Mouse (Mus musculus): ENCODE data around the gene Phc2. TPM values are rescaled to one million over a fixed set of nuclear protein-coding genes. Genes with fewer than 3 reads are reported as not detected.

Phc2 gene
- total and polyA plus RNA-seq, 2 experiments from 2014 or later, result 52.4 to 93.2 TPM

- no peak for ATAC-seq
- peak; percentile 34; the same call in 1 of the 2 replicates for TF ChIP-seq CTCF (IDR thresholded peaks at IDR 0.05; ENCODE audit: low read depth)
- WGBS, result 65% methylated on average over 5 of the region's 5 CpGs
These were observed 96.5 kb downstream of the Phc2 start for GRCm38 (mm10) chr4:128751006-128751405.

GRCm38 (mm10) chr4:128752031-128752757, 97.7 kb downstream of the Phc2 start:
- ATAC-seq, result no peak
- TF ChIP-seq CTCF (IDR thresholded peaks at IDR 0.05; ENCODE audit: low read depth), result no peak

More at GRCm38 (mm10) chr4:128751006-128751405, 96.5 kb downstream of the Phc2 start:
- H3K27ac ChIP-seq (ENCODE audit: low read depth, low read length), result no peak overlapping the region
- no peak overlapping the region for H3K4me2 ChIP-seq (ENCODE audit: low read depth)
- no peak overlapping the region for H3K4me3 ChIP-seq (ENCODE audit: low read depth, low read length)
- no peaks in the 10 kb centered on the region for H3K27me3 ChIP-seq (ENCODE audit: insufficient read depth, low read length)
- no peak overlapping the region for H3K9ac ChIP-seq
- no peaks in the 10 kb centered on the region for H3K9me3 ChIP-seq (ENCODE audit: low read length)
- peaks cover 79% of the 10 kb centered on the region for H3K36me3 ChIP-seq (ENCODE audit: insufficient read depth)
- no peak for DNase-seq
- H3K4me1 ChIP-seq (ENCODE audit: insufficient read depth), result no peaks in the 10 kb centered on the region

GRCm38 (mm10) chr4:128753571-128753970, 99.1 kb downstream of the Phc2 start:
- H3K27ac ChIP-seq (ENCODE audit: low read depth, low read length), result no peak overlapping the region
- H3K27me3 ChIP-seq (ENCODE audit: insufficient read depth, low read length), result no peaks in the 10 kb centered on the region
- H3K4me3 ChIP-seq (ENCODE audit: low read depth, low read length), result no peak overlapping the region
- ATAC-seq (no peak), DNase-seq (no peak)
- H3K36me3 ChIP-seq (ENCODE audit: insufficient read depth), result peaks cover 54% of the 10 kb centered on the region
- no peaks in the 10 kb centered on the region for H3K9me3 ChIP-seq (ENCODE audit: low read length)
- WGBS, result 87% methylated on average over 7 of the region's 7 CpGs
- H3K9ac ChIP-seq, result no peak overlapping the region
- no peak overlapping the region for H3K4me2 ChIP-seq (ENCODE audit: low read depth)
- H3K4me1 ChIP-seq (ENCODE audit: insufficient read depth), result no peaks in the 10 kb centered on the region
- no peak for TF ChIP-seq CTCF (IDR thresholded peaks at IDR 0.05; ENCODE audit: low read depth)

More at GRCm38 (mm10) chr4:128752031-128752757, 97.7 kb downstream of the Phc2 start:
- H3K9ac ChIP-seq, result no peak overlapping the region
- no peak overlapping the region for H3K4me2 ChIP-seq (ENCODE audit: low read depth)
- peaks cover 68% of the 10 kb centered on the region for H3K36me3 ChIP-seq (ENCODE audit: insufficient read depth)
- H3K27me3 ChIP-seq (ENCODE audit: insufficient read depth, low read length), result no peaks in the 10 kb centered on the region
- DNase-seq, result no peak
- 88% methylated on average over 13 of the region's 13 CpGs for WGBS
- H3K4me3 ChIP-seq (ENCODE audit: low read depth, low read length), result no peak overlapping the region
- H3K9me3 ChIP-seq (ENCODE audit: low read length), result no peaks in the 10 kb centered on the region
- no peak overlapping the region for H3K27ac ChIP-seq (ENCODE audit: low read depth, low read length)
- no peaks in the 10 kb centered on the region for H3K4me1 ChIP-seq (ENCODE audit: insufficient read depth)

- H3K4me2 ChIP-seq (ENCODE audit: low read depth), result no peak within 1 kb of the TSS
- peaks cover 39% of the 10 kb centered on the region for H3K36me3 ChIP-seq (ENCODE audit: insufficient read depth)
- no peak for TF ChIP-seq CTCF (IDR thresholded peaks at IDR 0.05; ENCODE audit: low read depth)
- WGBS, result 69% methylated on average over 3 of the region's 3 CpGs
- H3K27me3 ChIP-seq (ENCODE audit: insufficient read depth, low read length), result no peaks in the 10 kb centered on the region
- H3K4me3 ChIP-seq (ENCODE audit: low read depth, low read length), result no peak within 1 kb of the TSS
- no peak within 1 kb of the TSS for H3K9ac ChIP-seq
- H3K9me3 ChIP-seq (ENCODE audit: low read length), result no peaks in the 10 kb centered on the region
- ATAC-seq (no peak), DNase-seq (no peak)
- no peaks in the 10 kb centered on the region for H3K4me1 ChIP-seq (ENCODE audit: insufficient read depth)
- 0 out of 2 replicates have a peak within 1 kb of the TSS, but pooled peaks have one; percentile 3 for H3K27ac ChIP-seq (ENCODE audit: low read depth, low read length)
These were observed 100.6 kb downstream of the Phc2 start, which contains the start of gene A3galt2 for GRCm38 (mm10) chr4:128755064-128755463. A3galt2 (plus strand) TSS chr4:128755364.

GRCm38 (mm10) chr4:128755900-128756299, 101.4 kb downstream of the Phc2 start:
- Histone ChIP-seq H3K9me3 (ENCODE audit: low read length) (no peaks in the 10 kb centered on the region), H3K4me3 (ENCODE audit: low read depth, low read length) (no peak overlapping the region), H3K4me1 (ENCODE audit: insufficient read depth) (no peaks in the 10 kb centered on the region), H3K27ac (ENCODE audit: low read depth, low read length) (no peak overlapping the region), H3K27me3 (ENCODE audit: insufficient read depth, low read length) (no peaks in the 10 kb centered on the region), H3K36me3 (ENCODE audit: insufficient read depth) (peaks cover 30% of the 10 kb centered on the region), H3K9ac (no peak overlapping the region), H3K4me2 (ENCODE audit: low read depth) (no peak overlapping the region)
- no peak for DNase-seq
- WGBS, result 71% methylated on average over 7 of the region's 7 CpGs
- TF ChIP-seq CTCF (IDR thresholded peaks at IDR 0.05; ENCODE audit: low read depth), result no peak
- peak; percentile 21; the same call in 1 of the 2 replicates for ATAC-seq

- no peaks in the 10 kb centered on the region for H3K36me3 ChIP-seq (ENCODE audit: insufficient read depth)
- DNase-seq (no peak), ATAC-seq (no peak; the same call in 1 of the 2 replicates)
- H3K4me3 ChIP-seq (ENCODE audit: low read depth, low read length), result no peak overlapping the region
- H3K4me1 ChIP-seq (ENCODE audit: insufficient read depth), result no peaks in the 10 kb centered on the region
- H3K27me3 ChIP-seq (ENCODE audit: insufficient read depth, low read length), result no peaks in the 10 kb centered on the region
- H3K27ac ChIP-seq (ENCODE audit: low read depth, low read length), result no peak overlapping the region
- no peak overlapping the region for H3K4me2 ChIP-seq (ENCODE audit: low read depth)
- H3K9ac ChIP-seq, result no peak overlapping the region
- H3K9me3 ChIP-seq (ENCODE audit: low read length), result no peaks in the 10 kb centered on the region
- TF ChIP-seq CTCF (IDR thresholded peaks at IDR 0.05; ENCODE audit: low read depth), result no peak
- 78% methylated on average over 5 of the region's 5 CpGs for WGBS
These were observed 104.7 kb downstream of the Phc2 start for GRCm38 (mm10) chr4:128759214-128759613.

- WGBS, result 95% methylated on average over 6 of the region's 6 CpGs
- Histone ChIP-seq H3K4me2 (ENCODE audit: low read depth) (no peak overlapping the region), H3K36me3 (ENCODE audit: insufficient read depth) (no peaks in the 10 kb centered on the region), H3K4me3 (ENCODE audit: low read depth, low read length) (no peak overlapping the region), H3K27me3 (ENCODE audit: insufficient read depth, low read length) (no peaks in the 10 kb centered on the region), H3K27ac (ENCODE audit: low read depth, low read length) (no peak overlapping the region), H3K4me1 (ENCODE audit: insufficient read depth) (no peaks in the 10 kb centered on the region), H3K9me3 (ENCODE audit: low read length) (no peaks in the 10 kb centered on the region), H3K9ac (no peak overlapping the region)
- TF ChIP-seq CTCF (IDR thresholded peaks at IDR 0.05; ENCODE audit: low read depth), result no peak
- ATAC-seq (no peak), DNase-seq (no peak)
These were observed 105.5 kb downstream of the Phc2 start for GRCm38 (mm10) chr4:128760029-128760428.

Measured in forebrain, postnatal 0 days (tissue).